Mouse (Mus musculus) lung, adult 18-20 months (tissue): ENCODE data around the gene Zbtb34.

ENCODE experiments used
- DNase-seq, 2 experiments: peaks; one replicate each; pipeline ENCODE4 v3.0.0; 2022; ENCODE audit warnings: mixed read lengths in 2 of 2

Gene Zbtb34

GRCm38 (mm10) chr2:33399091-33399490, 32.0 kb downstream of the Zbtb34 start:
- peak in 1 of 2 experiments; percentile 14 for DNase-seq

- peak in 1 of 2 experiments; percentile 14 for DNase-seq
Observed at GRCm38 (mm10) chr2:33397036-33397435, 34.1 kb downstream of the Zbtb34 start.

- DNase-seq = no peak
Observed at GRCm38 (mm10) chr2:33395053-33395452, 36.1 kb downstream of the Zbtb34 start.

- DNase-seq = no peak
Observed at GRCm38 (mm10) chr2:33393951-33394635, 37.0 kb downstream of the Zbtb34 start.

- DNase-seq = no peak
Observed at GRCm38 (mm10) chr2:33393021-33393420, 38.1 kb downstream of the Zbtb34 start.

- no peak for DNase-seq
Observed at GRCm38 (mm10) chr2:33371648-33372408, 59.3 kb downstream of the Zbtb34 start.

- peak; percentile 98 for DNase-seq
Observed at GRCm38 (mm10) chr2:33370777-33371647, 60.1 kb downstream of the Zbtb34 start, which contains the start of gene Ralgps1. TSS of gene Ralgps1 (minus strand) at chr2:33371486.

GRCm38 (mm10) chr2:33370276-33370776, 60.8 kb downstream of the Zbtb34 start:
- no peak for DNase-seq

- DNase-seq = no peak
Observed at GRCm38 (mm10) chr2:33369453-33369852, 61.7 kb downstream of the Zbtb34 start.

- no peak for DNase-seq
Observed at GRCm38 (mm10) chr2:33368486-33368885, 62.6 kb downstream of the Zbtb34 start.

GRCm38 (mm10) chr2:33365703-33366471, 65.2 kb downstream of the Zbtb34 start:
- no peak for DNase-seq

- no peak for DNase-seq
Observed at GRCm38 (mm10) chr2:33364656-33365055, 66.5 kb downstream of the Zbtb34 start.

- DNase-seq = no peak
Observed at GRCm38 (mm10) chr2:33363890-33364289, 67.2 kb downstream of the Zbtb34 start.

- DNase-seq = no peak
Observed at GRCm38 (mm10) chr2:33361139-33361716, 69.9 kb downstream of the Zbtb34 start.

- DNase-seq = no peak
Observed at GRCm38 (mm10) chr2:33360564-33360963, 70.6 kb downstream of the Zbtb34 start.

- DNase-seq = no peak
Observed at GRCm38 (mm10) chr2:33359184-33359583, 71.9 kb downstream of the Zbtb34 start.

GRCm38 (mm10) chr2:33357250-33357838, 73.8 kb downstream of the Zbtb34 start:
- DNase-seq = peak in 1 of 2 experiments; percentile 45
